Mouse (Mus musculus): ENCODE results near the gene Rab25. TPM values are rescaled to one million over a fixed set of nuclear protein-coding genes. Genes with fewer than 3 reads are reported as not detected.

Gene Rab25
- polyA plus RNA-seq, 1 experiment from 2014 or later: 1.6 TPM

- DNase-seq (ENCODE audit: low spot score): peak; percentile 89
- 28% methylated on average over 9 of the region's 9 CpGs for WGBS
- no peaks in the 10 kb centered on the region for H3K9me3 ChIP-seq
These were observed 26.2 kb downstream of the Rab25 start for GRCm38 (mm10) chr3:88521803-88522331.

GRCm38 (mm10) chr3:88521156-88521555 is 26.9 kb downstream of the Rab25 start:
- Histone ChIP-seq H3K36me3 (peaks cover 24% of the 10 kb centered on the region), H3K4me1 (peaks cover 9% of the 10 kb centered on the region), H3K9me3 (no peaks in the 10 kb centered on the region), H3K27me3 (ENCODE audit: insufficient read depth, poor library complexity, severe bottlenecking) (no peaks in the 10 kb centered on the region), H3K4me3 (no peak overlapping the region), H3K27ac (no peak overlapping the region)
- WGBS: 89% methylated on average over 6 of the region's 6 CpGs
- DNase-seq (ENCODE audit: low spot score): no peak

More at GRCm38 (mm10) chr3:88521803-88522331, 26.2 kb downstream of the Rab25 start:
- H3K27me3 ChIP-seq (ENCODE audit: insufficient read depth, poor library complexity, severe bottlenecking): no peaks in the 10 kb centered on the region
- H3K36me3 ChIP-seq: peaks cover 24% of the 10 kb centered on the region
- peaks cover 13% of the 10 kb centered on the region for H3K4me1 ChIP-seq
- peak overlapping the region; percentile 69; the same call in 1 of the 2 replicates for H3K27ac ChIP-seq
- no peak overlapping the region for H3K4me3 ChIP-seq

GRCm38 (mm10) chr3:88520078-88520477 is 28.0 kb downstream of the Rab25 start:
- H3K27ac ChIP-seq: no peak overlapping the region
- H3K9me3 ChIP-seq: no peaks in the 10 kb centered on the region
- no peaks in the 10 kb centered on the region for H3K27me3 ChIP-seq (ENCODE audit: insufficient read depth, poor library complexity, severe bottlenecking)
- peaks cover 4% of the 10 kb centered on the region; the same call in 1 of the 2 replicates for H3K4me1 ChIP-seq
- H3K36me3 ChIP-seq: peaks cover 22% of the 10 kb centered on the region
- DNase-seq (ENCODE audit: low spot score): no peak
- no peak overlapping the region for H3K4me3 ChIP-seq
- 64% methylated on average over 2 of the region's 2 CpGs for WGBS

- Histone ChIP-seq H3K27me3 (ENCODE audit: insufficient read depth, poor library complexity, severe bottlenecking) (no peaks in the 10 kb centered on the region), H3K9me3 (no peaks in the 10 kb centered on the region), H3K4me3 (no peak overlapping the region), H3K4me1 (peaks cover 18% of the 10 kb centered on the region), H3K27ac (no peak overlapping the region), H3K36me3 (0 out of 2 replicates have a peak, but pooled peaks cover 5% of the 10 kb centered on the region)
- 84% methylated on average over 4 of the region's 4 CpGs for WGBS
- DNase-seq (ENCODE audit: low spot score): no peak
These were observed 29.7 kb downstream of the Rab25 start for GRCm38 (mm10) chr3:88518411-88518810.

- no peak overlapping the region for H3K4me3 ChIP-seq
- H3K27ac ChIP-seq: no peak overlapping the region
- H3K36me3 ChIP-seq: no peaks in the 10 kb centered on the region
- peaks cover 34% of the 10 kb centered on the region for H3K4me1 ChIP-seq
- H3K27me3 ChIP-seq (ENCODE audit: insufficient read depth, poor library complexity, severe bottlenecking): no peaks in the 10 kb centered on the region
- H3K9me3 ChIP-seq: no peaks in the 10 kb centered on the region
- 76% methylated on average over 2 of the region's 2 CpGs for WGBS
- no peak for DNase-seq (ENCODE audit: low spot score)
These were observed 31.7 kb downstream of the Rab25 start for GRCm38 (mm10) chr3:88516407-88516806.

- Histone ChIP-seq H3K9me3 (no peaks in the 10 kb centered on the region), H3K4me3 (no peak overlapping the region), H3K27me3 (ENCODE audit: insufficient read depth, poor library complexity, severe bottlenecking) (no peaks in the 10 kb centered on the region), H3K4me1 (peaks cover 46% of the 10 kb centered on the region), H3K36me3 (no peaks in the 10 kb centered on the region), H3K27ac (no peak overlapping the region)
- 98% methylated on average over 2 of the region's 2 CpGs for whole genome bisulfite sequencing
- no peak for DNase-seq (ENCODE audit: low spot score)
These were observed 33.1 kb downstream of the Rab25 start for GRCm38 (mm10) chr3:88515095-88515386.

GRCm38 (mm10) chr3:88514231-88515094 is 33.6 kb downstream of the Rab25 start:
- Histone ChIP-seq H3K4me1 (peaks cover 52% of the 10 kb centered on the region), H3K27me3 (ENCODE audit: insufficient read depth, poor library complexity, severe bottlenecking) (no peaks in the 10 kb centered on the region), H3K9me3 (no peaks in the 10 kb centered on the region), H3K27ac (no peak overlapping the region), H3K4me3 (no peak overlapping the region), H3K36me3 (no peaks in the 10 kb centered on the region)
- DNase-seq (ENCODE audit: low spot score): no peak
- WGBS: 72% methylated on average over 10 of the region's 10 CpGs

GRCm38 (mm10) chr3:88513546-88514115 is 34.5 kb downstream of the Rab25 start:
- Histone ChIP-seq H3K36me3 (no peaks in the 10 kb centered on the region), H3K4me1 (peaks cover 55% of the 10 kb centered on the region), H3K27me3 (ENCODE audit: insufficient read depth, poor library complexity, severe bottlenecking) (no peaks in the 10 kb centered on the region), H3K9me3 (no peaks in the 10 kb centered on the region), H3K27ac (peak overlapping the region; percentile 74), H3K4me3 (no peak overlapping the region)
- WGBS: 78% methylated on average over 7 of the region's 7 CpGs
- DNase-seq (ENCODE audit: low spot score): no peak

- Histone ChIP-seq H3K27ac (peak overlapping the region; percentile 74), H3K4me3 (0 out of 2 replicates have a peak overlapping the region, but pooled peaks have one; percentile 2), H3K36me3 (no peaks in the 10 kb centered on the region), H3K4me1 (peaks cover 55% of the 10 kb centered on the region), H3K9me3 (no peaks in the 10 kb centered on the region), H3K27me3 (ENCODE audit: insufficient read depth, poor library complexity, severe bottlenecking) (no peaks in the 10 kb centered on the region)
- 32% methylated on average over 12 of the region's 15 CpGs for WGBS
- no peak for DNase-seq (ENCODE audit: low spot score)
These were observed 35.1 kb downstream of the Rab25 start for GRCm38 (mm10) chr3:88512896-88513545.

GRCm38 (mm10) chr3:88512141-88512895 is 35.8 kb downstream of the Rab25 start:
- H3K4me3 ChIP-seq: 0 out of 2 replicates have a peak overlapping the region, but pooled peaks have one; percentile 2
- 32% methylated on average over 6 of the region's 6 CpGs for WGBS
- H3K4me1 ChIP-seq: peaks cover 56% of the 10 kb centered on the region
- H3K27ac ChIP-seq: peak overlapping the region; percentile 74
- H3K27me3 ChIP-seq (ENCODE audit: insufficient read depth, poor library complexity, severe bottlenecking): no peaks in the 10 kb centered on the region
- H3K9me3 ChIP-seq: no peaks in the 10 kb centered on the region
- no peaks in the 10 kb centered on the region for H3K36me3 ChIP-seq
- DNase-seq (ENCODE audit: low spot score): no peak

GRCm38 (mm10) chr3:88511559-88511958 is 36.5 kb downstream of the Rab25 start:
- Histone ChIP-seq H3K4me3 (no peak overlapping the region), H3K4me1 (peaks cover 62% of the 10 kb centered on the region), H3K36me3 (no peaks in the 10 kb centered on the region), H3K27me3 (ENCODE audit: insufficient read depth, poor library complexity, severe bottlenecking) (no peaks in the 10 kb centered on the region), H3K9me3 (no peaks in the 10 kb centered on the region), H3K27ac (peak overlapping the region; percentile 74)
- 52% methylated on average over 4 of the region's 4 CpGs for WGBS
- no peak for DNase-seq (ENCODE audit: low spot score)
